Mouse (Mus musculus): ENCODE measurements around the gene Rbm4. TPM values are rescaled to one million over a fixed set of nuclear protein-coding genes. Genes with fewer than 3 reads are reported as not detected.

Gene Rbm4
- polyA plus RNA-seq (2012): 1.8 and 15.4 TPM in 2 replicates

DNA sequence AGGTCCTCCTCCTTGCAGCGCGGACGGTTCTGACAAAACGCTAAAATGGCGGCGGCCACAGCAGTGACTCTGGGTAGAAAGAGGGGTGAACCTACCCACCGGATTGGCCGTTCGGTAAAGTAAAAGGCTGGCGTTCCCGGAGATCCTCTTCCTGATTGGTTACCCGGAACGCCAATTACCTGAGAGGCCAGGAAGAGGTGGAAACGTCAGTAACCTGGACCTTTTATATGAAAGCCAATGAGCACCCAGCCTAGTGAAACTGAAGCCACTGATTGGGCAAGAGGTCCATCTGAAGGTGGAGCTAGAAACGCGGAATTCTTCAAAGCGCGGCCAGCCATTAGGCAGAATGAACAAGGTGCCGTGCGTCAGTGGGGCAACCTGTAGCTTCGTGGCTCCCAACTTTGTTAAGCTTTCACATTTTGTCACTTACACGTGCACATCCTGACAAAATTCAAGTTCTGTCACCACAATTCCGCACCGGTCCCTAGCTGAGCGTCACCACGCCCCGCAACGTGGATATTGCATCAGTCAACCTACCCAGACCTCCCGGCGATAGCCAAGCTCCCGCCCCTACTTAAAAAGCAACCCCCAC is at the start of gene Rbm4:
TSS of gene Rbm4 (minus strand) at position 71 of the 592 bp plus-strand sequence.
- TF ChIP-seq GATA1 (IDR thresholded peaks at IDR 0.05; ENCODE audit: low read length): no peak

DNA sequence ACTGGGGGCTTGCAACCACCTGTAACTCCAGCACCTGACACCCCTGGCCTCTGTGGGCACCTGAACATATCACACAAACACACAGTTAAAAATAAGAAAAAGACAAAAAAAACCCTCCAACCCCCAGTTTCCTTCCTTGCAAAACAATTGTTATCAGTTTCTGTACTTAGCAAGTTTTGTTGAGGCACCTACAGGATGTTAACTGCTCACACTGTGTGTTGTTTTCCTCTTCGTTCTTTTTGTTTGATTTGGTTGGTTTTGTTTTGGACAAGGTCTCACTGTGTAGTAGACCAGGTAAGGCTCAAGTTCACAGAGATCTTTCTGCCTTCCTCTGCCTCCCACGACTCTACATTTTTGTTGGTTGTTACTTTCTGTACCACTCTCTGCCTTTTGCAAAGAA is 48.9 kb upstream of the Rbm4 start:
- no peak for TF ChIP-seq GATA1 (IDR thresholded peaks at IDR 0.05; ENCODE audit: low read length)

DNA sequence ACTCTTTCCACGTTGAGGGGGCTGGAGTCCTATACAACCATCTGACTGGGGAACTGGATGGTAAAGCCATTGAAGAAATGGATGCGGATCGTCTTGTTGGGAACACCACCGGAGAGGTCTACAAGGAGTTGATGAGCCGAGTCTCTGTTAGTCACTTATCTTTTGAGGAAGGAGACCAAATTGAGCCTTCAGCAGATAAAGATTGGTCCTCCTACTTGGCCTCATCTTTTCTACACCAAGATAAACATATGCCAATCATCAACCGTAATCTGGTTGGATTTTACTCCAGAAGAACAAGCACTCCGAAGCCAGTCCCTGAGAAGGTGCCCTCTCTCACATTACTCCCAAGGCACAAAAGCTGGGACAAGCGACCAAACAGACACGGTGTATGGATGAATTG is 47.1 kb upstream of the Rbm4 start:
- TF ChIP-seq GATA1 (IDR thresholded peaks at IDR 0.05; ENCODE audit: low read length): no peak

DNA sequence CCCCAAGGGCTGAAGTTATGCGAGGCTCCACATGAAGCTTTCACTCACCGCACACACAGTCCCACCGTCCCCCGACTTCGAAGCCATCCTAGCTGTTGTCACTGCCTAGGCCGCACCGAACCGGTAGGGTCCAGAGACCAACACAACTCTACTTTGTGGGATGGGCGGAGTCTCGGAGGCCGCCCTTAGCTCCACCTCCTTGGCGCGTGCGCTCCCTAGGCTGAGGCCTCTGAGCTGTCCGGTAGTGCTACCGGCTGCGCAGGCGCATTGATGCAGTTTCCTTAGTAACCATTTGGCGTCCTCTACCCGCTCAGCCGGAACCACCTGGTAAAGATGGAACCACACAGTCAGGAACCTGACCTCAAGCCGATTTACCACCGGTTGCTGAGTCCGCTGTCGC is 45.4 kb upstream of the Rbm4 start, which contains the start of the genes Ccs and Ccdc87:
TSS of gene Ccs (minus strand) at position 184 of the 400 bp plus-strand sequence.
TSS of gene Ccdc87 (plus strand) at position 218 of the 400 bp plus-strand sequence.
- no peak for TF ChIP-seq GATA1 (IDR thresholded peaks at IDR 0.05; ENCODE audit: low read length)

DNA sequence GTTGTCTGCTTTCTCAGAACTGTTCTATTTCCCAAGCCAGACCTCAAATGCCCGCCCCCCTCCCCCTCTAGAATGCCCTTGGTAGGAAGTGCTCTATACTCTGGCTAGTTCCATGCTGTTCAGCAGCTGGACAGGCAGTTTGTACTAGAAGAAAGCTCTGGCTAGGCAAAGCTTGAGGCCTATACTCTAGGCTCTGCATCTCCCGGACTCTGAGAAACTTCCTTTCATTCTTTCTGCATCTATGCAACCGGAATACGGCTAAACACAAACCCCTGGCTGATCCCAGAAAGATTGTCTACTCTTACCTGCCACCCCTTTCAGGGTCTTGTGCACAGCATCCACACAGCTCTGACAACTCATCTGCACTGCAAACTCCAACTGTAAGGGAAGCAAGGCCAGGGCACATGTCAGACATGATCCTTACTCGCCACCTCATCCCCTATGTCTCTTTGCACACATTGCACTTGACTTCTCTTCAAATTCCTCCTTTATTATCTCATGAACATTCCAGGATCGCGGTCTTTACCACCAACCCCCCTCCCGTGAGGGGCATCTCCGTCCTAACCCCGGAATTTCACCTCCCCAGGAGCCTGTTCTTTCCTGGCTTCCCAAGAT is 44.9 kb upstream of the Rbm4 start:
- TF ChIP-seq GATA1 (IDR thresholded peaks at IDR 0.05; ENCODE audit: low read length): no peak

DNA sequence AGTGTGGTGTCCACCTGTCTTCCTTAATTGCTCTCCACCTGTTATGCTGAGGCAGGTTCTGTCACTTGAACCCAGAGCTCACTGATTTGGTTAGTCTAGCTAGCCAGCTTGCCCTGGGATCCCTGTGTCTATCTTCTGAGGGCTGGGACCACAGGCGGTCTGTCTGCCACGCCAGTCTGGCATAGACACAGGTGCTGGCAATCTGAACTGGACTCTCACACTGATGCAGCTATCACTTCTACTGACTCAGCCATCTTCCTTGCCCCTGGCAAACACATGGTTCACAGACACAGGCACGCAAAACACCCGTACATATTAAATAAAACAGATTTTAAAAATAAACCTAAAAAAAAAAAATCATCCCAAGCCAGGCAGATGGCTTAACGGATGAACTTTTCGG is 43.3 kb upstream of the Rbm4 start:
- no peak for TF ChIP-seq GATA1 (IDR thresholded peaks at IDR 0.05; ENCODE audit: low read length)

DNA sequence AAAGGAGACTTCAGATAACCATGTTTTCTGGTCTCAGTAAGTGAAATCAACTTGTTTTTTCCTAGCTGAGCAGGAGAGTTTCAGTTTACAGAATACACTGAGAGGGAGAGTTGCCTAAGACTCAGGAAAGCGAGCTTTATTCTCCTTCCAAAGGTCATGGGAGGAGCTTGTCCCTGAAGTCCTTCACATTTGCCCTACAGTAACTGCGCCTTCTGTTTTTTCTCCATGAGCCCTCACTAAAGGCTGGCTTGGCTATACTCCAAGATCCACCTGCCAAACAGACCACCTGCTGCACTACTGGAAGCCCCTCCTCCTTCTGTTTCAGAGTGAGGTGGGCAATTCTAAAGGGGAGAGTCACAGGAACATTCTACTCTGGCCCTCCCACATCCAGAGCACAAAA is 42.4 kb upstream of the Rbm4 start:
- TF ChIP-seq GATA1 (IDR thresholded peaks at IDR 0.05; ENCODE audit: low read length): no peak

DNA sequence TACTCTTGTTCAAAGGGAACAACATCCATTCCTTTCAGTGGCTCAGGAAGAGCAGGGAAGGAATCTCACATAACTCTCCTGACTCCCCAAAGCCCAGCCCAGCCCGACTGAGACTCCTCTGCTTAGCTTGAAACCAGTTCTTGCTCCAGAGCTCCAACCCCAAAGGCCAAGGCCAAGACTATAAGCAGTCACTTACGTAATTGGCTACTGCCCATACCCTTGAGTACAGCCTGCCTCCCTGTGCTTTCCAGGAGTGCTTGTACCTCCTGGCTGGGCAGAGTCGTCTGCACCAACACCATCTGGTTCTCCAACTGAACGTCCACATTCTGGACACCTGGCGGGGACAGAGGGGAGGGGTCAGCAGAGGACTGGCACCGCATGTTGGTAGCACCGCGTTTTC is 40.3 kb upstream of the Rbm4 start:
- TF ChIP-seq GATA1 (IDR thresholded peaks at IDR 0.05; ENCODE audit: low read length): no peak

DNA sequence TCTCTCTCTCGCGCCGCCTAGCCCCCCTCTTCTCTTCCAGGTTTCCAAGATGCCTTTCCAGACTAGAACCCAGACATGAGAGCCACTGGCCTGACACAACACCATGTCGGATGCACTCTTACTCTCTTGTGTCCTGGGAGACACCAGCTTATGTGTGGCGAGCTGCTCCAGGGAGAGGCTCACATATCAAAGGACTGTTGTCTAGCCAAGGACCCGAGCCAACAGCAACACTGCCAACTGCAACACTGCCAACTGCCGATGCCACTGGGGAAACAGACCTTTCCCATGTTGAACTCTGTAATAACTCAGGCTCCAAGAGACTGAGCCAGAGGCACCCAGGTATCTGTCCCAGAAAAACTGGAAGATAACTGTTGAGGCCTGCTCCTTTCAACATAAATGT is 35.5 kb upstream of the Rbm4 start:
- TF ChIP-seq GATA1 (IDR thresholded peaks at IDR 0.05; ENCODE audit: low read length): no peak

DNA sequence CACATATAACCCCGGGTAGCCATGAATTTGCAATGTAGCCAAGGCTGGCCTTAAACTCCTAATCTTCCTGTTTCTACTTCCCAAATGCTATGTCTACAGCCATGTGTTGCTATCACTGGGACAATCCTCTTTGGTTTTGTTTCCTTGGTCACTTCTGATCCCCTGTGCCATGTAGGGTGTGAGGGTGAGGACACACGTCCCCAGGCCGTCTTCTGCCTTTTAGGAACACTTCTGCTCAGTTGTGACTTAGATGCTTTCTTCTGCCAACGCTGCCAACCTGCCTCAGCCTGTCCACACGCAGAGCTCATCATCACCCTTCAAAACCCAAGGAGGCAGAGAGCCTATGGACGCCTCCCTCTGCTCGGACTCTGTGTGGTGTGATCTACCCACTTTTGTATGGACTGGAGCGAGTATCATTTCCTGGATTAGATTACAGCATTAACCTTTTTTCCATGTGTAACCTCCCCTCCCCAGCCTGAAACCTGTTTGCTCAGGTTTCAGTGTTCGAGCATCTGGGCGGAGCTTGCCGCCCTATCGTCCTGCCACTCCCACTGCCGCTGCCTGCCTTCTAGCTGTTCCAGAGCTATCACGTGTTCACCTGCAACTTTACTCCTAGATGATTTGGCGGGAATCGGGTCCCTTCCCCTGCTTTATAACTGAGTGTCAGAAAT is 34.9 kb upstream of the Rbm4 start:
- TF ChIP-seq GATA1 (IDR thresholded peaks at IDR 0.05; ENCODE audit: low read length): no peak

DNA sequence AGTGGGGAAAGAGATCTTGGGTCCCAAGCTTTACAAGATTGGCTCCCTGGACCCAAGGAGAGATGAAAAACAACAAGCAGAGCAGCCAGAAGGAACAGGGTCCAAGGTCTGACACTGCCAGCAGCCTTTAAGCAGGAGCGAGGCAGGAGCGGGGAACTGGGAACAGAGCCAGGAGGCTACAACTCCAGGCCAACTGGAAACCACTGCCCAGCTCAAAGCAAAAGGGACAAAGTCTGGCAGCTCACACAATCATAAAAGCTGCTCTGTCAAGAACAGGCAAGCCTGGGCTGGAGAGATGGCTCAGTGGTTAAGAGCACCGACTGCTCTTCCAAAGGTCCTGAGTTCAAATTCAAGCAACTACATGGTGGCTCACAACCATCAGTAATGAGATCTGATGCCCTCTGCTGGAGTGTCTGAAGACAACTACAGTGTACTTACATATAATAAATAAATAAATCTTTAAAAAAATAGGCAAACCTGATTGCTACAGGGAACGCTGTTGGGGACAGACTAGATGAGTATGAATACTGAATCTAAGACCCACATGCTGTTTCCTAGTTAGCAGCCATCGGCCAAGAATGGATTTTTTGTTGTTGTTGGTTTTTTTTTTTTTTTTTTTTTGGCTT is 27.1 kb upstream of the Rbm4 start:
- TF ChIP-seq GATA1 (IDR thresholded peaks at IDR 0.05; ENCODE audit: low read length): no peak

DNA sequence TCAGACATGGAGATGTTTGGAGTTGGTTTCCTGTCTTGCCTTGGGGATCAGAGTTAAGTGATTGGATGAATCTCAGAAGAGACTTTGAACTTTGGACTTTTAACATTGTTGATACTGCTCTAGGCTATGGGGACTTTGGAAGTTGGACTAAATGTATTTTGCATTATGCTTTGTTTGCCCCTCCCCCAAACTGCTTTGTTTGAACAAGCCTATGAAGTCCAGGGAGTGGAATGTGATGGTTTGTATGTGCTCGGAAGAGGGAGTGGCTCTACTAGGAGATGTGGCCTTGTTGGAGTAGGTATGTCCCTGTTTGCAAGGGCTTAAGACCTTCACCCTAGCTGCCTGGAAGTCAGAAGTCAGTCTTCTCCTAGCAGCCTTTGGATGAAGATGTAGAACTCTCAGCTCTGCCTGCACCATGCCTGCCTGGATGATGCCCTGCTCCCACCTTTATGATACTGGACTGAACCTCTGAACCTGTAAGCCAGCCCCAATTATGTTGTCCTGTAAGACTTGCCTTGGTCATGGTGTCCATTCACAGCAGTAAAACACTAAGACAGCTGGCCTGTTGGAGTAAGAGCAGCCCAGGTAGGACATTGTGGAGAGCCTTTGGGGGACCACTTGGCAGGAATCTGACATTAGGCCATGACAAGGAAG is 23.6 kb upstream of the Rbm4 start:
- TF ChIP-seq GATA1 (IDR thresholded peaks at IDR 0.05; ENCODE audit: low read length): no peak

DNA sequence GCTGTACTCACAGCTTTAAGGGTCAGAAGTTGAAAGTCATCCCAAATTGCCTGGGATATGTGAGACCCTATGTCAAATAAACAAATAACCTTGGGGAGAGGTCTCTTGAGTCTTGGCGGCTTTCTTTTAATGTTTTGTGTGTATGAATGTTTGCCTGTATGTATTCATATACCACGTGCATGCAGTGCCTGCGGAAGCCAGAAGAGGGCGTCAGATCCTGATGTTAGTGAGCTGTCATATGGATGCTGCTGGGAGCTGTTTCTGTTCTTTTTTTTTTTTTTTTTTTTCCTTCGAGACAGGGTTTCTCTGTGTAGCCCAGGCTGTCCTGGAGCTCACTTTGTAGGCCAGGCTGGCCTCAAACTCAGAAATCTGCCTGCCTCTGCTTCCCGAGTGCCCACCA is 19.3 kb upstream of the Rbm4 start:
- TF ChIP-seq GATA1 (IDR thresholded peaks at IDR 0.05; ENCODE audit: low read length): no peak

DNA sequence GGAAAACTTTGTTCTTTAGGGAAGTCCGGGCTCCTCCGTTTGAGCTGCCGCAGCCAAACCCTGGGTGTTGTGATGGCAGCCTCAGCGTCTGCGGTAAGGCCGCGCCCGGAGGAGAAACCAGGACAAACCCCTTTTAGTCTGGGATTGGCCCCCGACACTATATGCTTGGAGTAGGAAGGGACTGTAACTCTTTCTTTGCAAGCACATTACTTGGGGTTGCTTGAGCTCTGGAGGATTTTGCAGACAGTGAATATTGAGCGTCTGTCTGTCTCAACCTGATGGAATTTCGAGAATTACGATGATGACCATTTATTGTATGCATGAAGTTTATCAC is 18.2 kb upstream of the Rbm4 start:
- no peak for TF ChIP-seq GATA1 (IDR thresholded peaks at IDR 0.05; ENCODE audit: low read length)

DNA sequence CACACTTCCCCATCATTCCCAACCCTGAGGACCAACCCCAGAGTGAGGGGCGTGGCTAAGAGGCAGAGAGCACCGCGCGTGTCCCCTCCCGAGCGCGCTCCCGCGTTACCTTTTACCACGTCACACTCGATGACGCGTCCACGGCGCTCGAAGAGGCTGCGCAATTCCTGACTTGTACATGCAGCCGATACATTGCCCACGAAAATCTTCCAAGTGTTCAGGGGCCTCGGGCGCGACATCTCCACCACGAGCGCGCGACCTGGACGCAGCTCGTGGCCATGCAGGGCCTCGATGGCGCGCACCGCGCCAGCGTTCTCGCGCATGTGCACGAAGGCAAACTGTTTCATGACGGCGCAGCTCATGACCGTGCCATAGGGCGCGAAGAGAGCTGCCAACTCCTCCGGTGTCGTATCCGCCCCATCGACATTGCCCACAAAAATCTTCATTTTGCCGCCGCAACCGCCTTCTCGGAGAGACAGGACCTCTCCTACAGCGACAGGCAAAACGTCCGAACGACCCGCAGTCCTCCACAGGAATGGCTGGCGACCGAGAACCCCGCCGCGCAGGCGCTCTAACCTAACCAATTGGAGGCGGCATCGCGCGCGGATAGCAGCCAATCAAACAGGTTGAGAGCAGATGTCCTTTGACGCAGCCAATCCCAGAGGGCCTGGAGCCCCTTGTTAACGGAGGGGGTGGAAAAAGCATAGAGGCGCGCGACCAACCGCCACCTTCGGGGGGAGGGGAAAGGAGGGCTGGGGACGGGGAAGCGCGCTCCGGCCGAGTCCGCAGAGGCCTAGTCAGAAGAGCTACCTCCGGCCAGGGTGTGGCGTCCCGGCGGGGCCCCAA is 17.6 kb upstream of the Rbm4 start, which contains the start of the genes Gm21992 and Rbm14:
TSS of gene Gm21992 (minus strand) at position 550 of the 846 bp plus-strand sequence.
TSS of gene Rbm14 (minus strand) at position 572 of the 846 bp plus-strand sequence.
- no peak for TF ChIP-seq GATA1 (IDR thresholded peaks at IDR 0.05; ENCODE audit: low read length)
